Mouse (Mus musculus) liver, adult (tissue): ENCODE measurements around the gene Ccdc92.

Experiments
- GATA4 ChIP-seq: IDR thresholded peaks from 2 replicates; pipeline ENCODE4 v1.6.1; 2014; ENCODE audit warnings: mild to moderate bottlenecking, low read length; ENCODE audit not compliant: insufficient replicate concordance

The Ccdc92 gene

GRCm38 (mm10) chr5:124862013-124862866, at the start of gene Ccdc92, which contains the start of gene Zfp664:
Gene Ccdc92 (minus strand): TSS chr5:124862424.
Gene Zfp664 (plus strand): TSS chr5:124862691.
- TF ChIP-seq GATA4, result no peak

GRCm38 (mm10) chr5:124908860-124909259, 46.6 kb upstream of the Ccdc92 start:
- no peak; the same call in 1 of the 2 replicates for TF ChIP-seq GATA4

- TF ChIP-seq GATA4, result no peak
Observed at GRCm38 (mm10) chr5:124906890-124907289, 44.7 kb upstream of the Ccdc92 start.

GRCm38 (mm10) chr5:124903852-124904251, 41.6 kb upstream of the Ccdc92 start:
- TF ChIP-seq GATA4, result no peak

- TF ChIP-seq GATA4, result no peak
Observed at GRCm38 (mm10) chr5:124902195-124902594, 40.0 kb upstream of the Ccdc92 start.

- TF ChIP-seq GATA4, result no peak
Observed at GRCm38 (mm10) chr5:124901675-124902074, 39.5 kb upstream of the Ccdc92 start.

GRCm38 (mm10) chr5:124900738-124901490, 38.7 kb upstream of the Ccdc92 start:
- TF ChIP-seq GATA4, result no peak

- TF ChIP-seq GATA4, result no peak
Observed at GRCm38 (mm10) chr5:124899945-124900631, 37.9 kb upstream of the Ccdc92 start.

GRCm38 (mm10) chr5:124896135-124896534, 33.9 kb upstream of the Ccdc92 start:
- no peak for TF ChIP-seq GATA4

- no peak for TF ChIP-seq GATA4
Observed at GRCm38 (mm10) chr5:124891921-124892370, 29.7 kb upstream of the Ccdc92 start.

GRCm38 (mm10) chr5:124888661-124889060, 26.4 kb upstream of the Ccdc92 start:
- TF ChIP-seq GATA4, result no peak

- no peak for TF ChIP-seq GATA4
Observed at GRCm38 (mm10) chr5:124883877-124884276, 21.7 kb upstream of the Ccdc92 start.

- TF ChIP-seq GATA4, result no peak
Observed at GRCm38 (mm10) chr5:124879801-124880200, 17.6 kb upstream of the Ccdc92 start.

- TF ChIP-seq GATA4, result no peak
Observed at GRCm38 (mm10) chr5:124879251-124879650, 17.0 kb upstream of the Ccdc92 start.

GRCm38 (mm10) chr5:124873890-124874601, 11.8 kb upstream of the Ccdc92 start:
- no peak for TF ChIP-seq GATA4

GRCm38 (mm10) chr5:124873096-124873495, 10.9 kb upstream of the Ccdc92 start:
- peak; percentile 39; the same call in 1 of the 2 replicates for TF ChIP-seq GATA4
